Mouse (Mus musculus) bone marrow macrophage, adult 2 months (primary cell): ENCODE measurements around the gene Cask.

Experiments
- CTCF ChIP-seq: IDR thresholded peaks from 2 replicates; pipeline ENCODE4 v1.5.1; 2012; ENCODE audit warnings: low read depth, mild to moderate bottlenecking, low read length, moderate library complexity
- POLR2A ChIP-seq: IDR thresholded peaks from 2 replicates; pipeline ENCODE4 v1.6.1; 2012; ENCODE audit warnings: mild to moderate bottlenecking, low read depth, low read length, borderline replicate concordance

DNA sequence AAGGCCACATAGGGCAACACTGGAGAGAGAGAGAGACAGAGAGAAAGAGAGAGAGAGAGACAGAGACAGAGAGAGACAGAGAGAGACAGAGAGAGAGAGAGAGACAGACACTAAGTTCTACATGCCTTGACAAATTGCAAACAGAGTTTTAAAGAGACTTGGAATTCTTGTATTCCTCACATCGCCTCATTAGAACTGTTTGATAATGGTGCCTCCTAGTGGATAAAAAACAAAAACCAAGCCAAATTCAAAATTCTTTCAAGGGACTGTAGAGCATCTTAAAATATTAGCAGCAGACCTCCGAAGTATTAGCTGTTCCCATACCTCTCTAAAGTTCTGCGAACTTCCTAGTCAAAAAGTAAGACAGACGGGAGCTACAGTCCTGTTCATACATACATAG, 159.3 kb downstream of the Cask start:
- TF ChIP-seq POLR2A, result no peak
- no peak for TF ChIP-seq CTCF
